Mouse (Mus musculus) brain, embryonic 14.5 days (tissue): ENCODE results near the gene Apobec4.

Source experiments
- CTCF ChIP-seq: fragments of 200-500 bp; IDR thresholded peaks from 2 replicates; pipeline ENCODE4 v1.5.1; 2012; ENCODE audit warnings: inconsistent platforms, mild to moderate bottlenecking, moderate library complexity, borderline replicate concordance; ENCODE audit not compliant: insufficient read depth, insufficient read length; ENCODE audit errors: extremely low read depth
- POLR2A ChIP-seq: fragments of 200-500 bp; IDR thresholded peaks from 2 replicates; pipeline ENCODE4 v1.6.1; 2012; ENCODE audit warnings: mild to moderate bottlenecking, inconsistent platforms, borderline replicate concordance; ENCODE audit not compliant: poor library complexity, insufficient read depth, insufficient read length, severe bottlenecking; ENCODE audit errors: extremely low read depth

- TF ChIP-seq POLR2A: no peak
- peak; percentile 66; the same call in 1 of the 2 replicates for TF ChIP-seq CTCF
Measured at GRCm38 (mm10) chr1:152767749-152768488, 17.6 kb downstream of the Apobec4 start.
